Mouse (Mus musculus) granulocyte monocyte progenitor cell, adult 5-6 weeks (primary cell): ENCODE results near the gene Apom. TPM values are rescaled to one million over a fixed set of nuclear protein-coding genes. Genes with fewer than 3 reads are reported as not detected.
"Not testable (repeated sequence)": the region's sequence is repeated elsewhere in the genome, so short reads cannot be mapped to it uniquely, and the experiment has no call there.

Experiments
- ATAC-seq: replicated peaks from 2 replicates; pipeline ENCODE4 v1.8.0; 2016; ENCODE audit warnings: mild to moderate bottlenecking, moderate TSS enrichment, inconsistent platforms; ENCODE audit not compliant: poor library complexity, severe bottlenecking
- total RNA-seq, 2 experiments: library from RNA; stranded (forward) in 1 of 2; stranded (reverse) in 1 of 2; fragments of 200-712, 200-1000 nt in 1 of 2; fragments of >200 nt in 1 of 2; fragmentation: Nextera tagmentation in 1 of 2; gene quantifications; 2 replicates each; pipeline ENCODE4 v1.2.3; 2014 to 2017

Gene Apom
- total RNA-seq, 2 experiments from 2014 or later, result not detected

DNA sequence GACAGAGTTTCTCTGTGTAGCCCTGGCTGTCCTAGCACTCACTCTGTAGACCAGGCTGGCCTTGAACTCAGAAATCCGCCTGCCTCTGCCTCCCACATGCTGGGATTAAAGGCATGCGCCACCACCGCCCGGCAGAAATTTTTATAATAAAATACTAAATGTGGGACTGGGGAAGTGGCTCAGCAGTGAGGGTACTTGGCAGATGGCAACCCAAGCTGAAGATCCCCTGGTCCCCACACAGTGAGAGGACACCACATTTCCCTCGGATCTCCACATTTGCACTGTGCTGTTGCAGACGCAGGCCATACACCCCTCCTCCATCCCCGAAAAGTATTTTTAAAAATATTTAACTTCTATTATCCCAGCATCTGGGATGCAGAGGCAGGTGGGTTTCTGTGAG, 1.7 kb upstream of the Apom start:
- no peak for ATAC-seq

- no peak for ATAC-seq
Observed at GRCm38 (mm10) chr17:35132174-35132560, 317 bp upstream of the Apom start.

- ATAC-seq, result no peak
Observed at GRCm38 (mm10) chr17:35131038-35131437, 812 bp downstream of the Apom start.

GRCm38 (mm10) chr17:35128996-35129395, 2.9 kb downstream of the Apom start:
- ATAC-seq, result no peak

- peak; percentile 38 for ATAC-seq
Observed at GRCm38 (mm10) chr17:35127017-35127416, 4.8 kb downstream of the Apom start.

GRCm38 (mm10) chr17:35126206-35126611, 5.6 kb downstream of the Apom start, which contains the start of gene D17H6S53E:
D17H6S53E (plus strand) TSS chr17:35126373.
- peak; percentile 37 for ATAC-seq

DNA sequence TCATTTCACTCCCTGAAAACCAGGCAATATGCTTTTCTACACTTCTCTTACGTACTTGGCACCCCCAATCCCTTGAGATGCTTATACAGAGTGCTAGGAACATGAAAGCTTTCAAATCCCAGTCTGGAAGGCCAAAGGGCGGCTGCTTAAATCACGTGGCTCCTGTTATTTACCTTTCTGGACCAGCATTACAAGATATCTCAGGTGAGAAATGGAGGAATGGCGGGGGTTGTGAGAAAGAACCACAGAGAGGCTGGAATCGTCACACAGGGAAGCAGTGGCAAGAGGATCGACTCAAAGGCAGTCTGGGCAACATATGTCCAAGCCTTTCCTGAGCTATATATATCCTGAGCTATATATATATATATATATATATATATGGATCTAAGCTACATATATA, 6.3 kb downstream of the Apom start:
- no peak for ATAC-seq

DNA sequence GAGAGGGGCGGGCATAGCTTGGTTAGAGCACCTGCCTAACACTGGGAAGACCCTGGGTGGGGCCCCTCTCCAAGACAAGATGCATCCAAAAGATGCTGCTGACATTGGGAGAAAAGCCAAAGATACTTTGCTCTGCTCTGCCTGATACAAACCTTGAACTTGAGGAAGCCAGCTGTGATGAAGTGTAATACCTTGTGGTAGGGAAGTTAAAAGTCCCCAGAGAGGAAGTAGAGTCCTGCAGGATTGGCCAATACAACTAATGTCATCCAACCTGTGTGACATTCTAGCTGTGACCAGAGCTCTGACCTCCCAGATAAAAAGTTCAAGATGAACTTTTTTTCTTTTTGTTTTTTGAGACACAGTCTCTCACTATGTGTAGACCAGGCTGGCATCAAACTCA, 6.8 kb downstream of the Apom start:
- ATAC-seq, result peak; percentile 32; the same call in 1 of the 2 replicates

GRCm38 (mm10) chr17:35124261-35124896, 7.5 kb downstream of the Apom start:
- ATAC-seq, result not testable (repeated sequence)

DNA sequence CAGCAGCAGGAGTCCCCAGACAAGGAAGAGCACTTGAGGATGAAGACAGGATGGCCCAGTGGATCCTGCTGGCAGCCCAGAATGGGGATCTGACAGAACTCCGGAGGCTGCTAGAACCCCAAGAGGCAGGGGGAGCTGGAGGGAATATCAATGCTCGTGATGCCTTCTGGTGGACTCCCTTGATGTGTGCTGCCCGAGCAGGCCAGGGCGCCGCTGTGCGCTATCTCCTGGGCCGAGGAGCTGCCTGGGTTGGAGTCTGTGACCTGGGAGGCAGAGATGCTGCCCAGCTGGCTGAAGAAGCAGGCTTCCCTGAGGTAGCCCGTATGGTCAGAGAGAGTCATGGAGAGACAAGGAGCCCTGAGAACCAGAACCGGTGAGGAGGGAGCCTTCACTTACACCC, 8.6 kb downstream of the Apom start:
- not testable (repeated sequence) for ATAC-seq

- ATAC-seq, result peak; percentile 5; the same call in 1 of the 2 replicates
Observed at GRCm38 (mm10) chr17:35121871-35122303, 10.0 kb downstream of the Apom start, which contains the start of gene Csnk2b. Csnk2b (minus strand) TSS chr17:35122053.

DNA sequence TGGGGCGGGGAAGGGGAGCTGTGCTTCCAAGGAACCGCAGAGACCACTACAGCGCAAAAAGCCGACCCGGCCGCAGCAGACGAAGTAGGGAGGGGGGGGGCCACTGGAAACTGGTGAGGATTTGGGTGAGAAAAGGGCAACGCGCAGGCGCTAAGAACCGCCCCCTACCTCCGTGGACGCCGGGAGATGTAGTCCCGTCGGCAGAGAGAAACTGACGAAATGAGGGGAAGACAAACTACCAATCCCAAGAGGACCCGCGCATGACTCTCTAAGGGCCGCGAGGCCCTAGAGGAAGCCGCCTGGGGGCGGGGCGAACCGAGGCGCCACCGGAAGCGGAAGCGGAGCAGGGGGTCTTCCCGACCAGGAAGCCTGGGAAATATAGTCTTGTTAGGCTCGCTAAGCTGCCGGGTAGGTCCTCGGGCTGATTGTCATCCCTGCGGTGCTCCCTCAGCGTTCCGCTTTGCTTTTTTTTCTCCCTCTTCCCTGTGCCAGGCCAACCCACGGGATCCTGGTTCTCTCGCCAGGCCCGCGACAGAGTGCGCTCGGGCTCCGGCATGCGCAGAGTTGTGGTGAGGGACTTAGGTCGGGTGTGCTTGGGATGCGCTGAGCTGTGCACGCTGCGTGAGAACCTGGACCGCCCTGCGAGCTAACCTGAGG, 10.6 kb downstream of the Apom start, which contains the start of gene Gpank1:
Gene Gpank1 (plus strand): TSS at position 313 of the 657 bp plus-strand sequence.
- ATAC-seq, result peak; percentile 85

DNA sequence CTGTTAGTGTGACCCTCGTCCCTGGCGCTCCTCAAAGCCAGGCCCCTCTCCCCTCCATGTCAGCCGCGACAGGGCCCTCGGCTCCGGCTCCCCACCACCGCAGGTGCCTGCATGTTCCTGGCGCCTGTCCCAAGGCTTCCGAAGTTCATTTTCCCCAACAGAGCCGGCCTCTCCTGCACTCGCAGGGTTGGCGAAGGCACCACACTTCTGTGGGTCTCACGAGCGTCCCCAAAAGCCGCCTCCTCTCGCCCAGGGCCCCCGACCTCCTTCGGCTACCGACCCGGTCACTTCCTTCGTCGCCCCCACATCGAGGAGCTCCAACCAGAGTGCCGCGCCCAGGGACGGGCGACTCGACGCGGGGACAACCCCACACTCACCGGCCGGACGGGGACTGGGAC, 11.1 kb downstream of the Apom start:
- no peak for ATAC-seq

DNA sequence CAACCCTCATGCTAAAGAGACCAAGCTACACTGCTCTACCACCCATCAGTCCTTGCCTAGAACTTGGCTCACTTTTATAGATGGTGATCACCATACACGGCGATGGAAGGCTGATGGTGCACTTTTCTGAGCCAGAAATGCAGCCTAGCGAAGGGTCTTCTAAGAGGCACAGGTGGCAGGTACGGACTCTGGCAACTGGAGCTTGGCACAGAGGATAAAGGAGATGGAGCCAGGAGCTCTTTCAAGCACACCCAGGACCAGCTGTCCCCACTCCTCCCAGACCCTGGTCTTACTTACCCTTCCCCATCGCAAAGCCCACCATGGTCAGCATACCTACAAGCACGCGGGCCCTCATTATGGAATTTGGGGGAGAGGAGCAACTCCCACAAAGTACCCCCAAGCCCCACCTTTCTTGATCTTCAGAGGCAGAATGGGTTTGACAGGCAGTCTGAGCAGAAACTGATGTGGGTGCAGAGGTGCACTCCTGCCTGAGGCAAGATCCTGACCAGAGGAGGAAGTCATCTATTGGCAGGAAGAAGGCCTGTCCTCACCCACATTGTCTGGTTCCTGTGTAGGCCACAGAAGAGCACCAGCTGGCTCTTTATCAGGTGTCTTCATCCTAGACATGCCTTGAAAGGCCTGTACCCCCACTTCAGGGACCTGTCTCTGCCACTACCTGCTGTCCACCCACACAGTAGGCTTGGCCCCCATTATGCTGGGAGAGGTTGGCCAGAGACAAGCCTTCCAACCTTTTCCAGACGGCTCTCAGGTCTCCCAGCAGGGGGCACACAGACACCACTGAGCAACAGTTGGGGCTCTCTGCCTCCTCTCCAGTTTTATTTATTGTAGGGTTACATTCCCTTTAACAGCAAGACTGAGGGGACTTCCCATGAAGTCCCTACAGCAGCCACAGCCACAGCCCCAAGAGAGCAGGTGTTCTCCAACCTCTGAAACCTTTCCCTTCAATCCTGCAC, 16.5 kb downstream of the Apom start, which contains the start of gene Ly6g5b:
Gene Ly6g5b (minus strand): TSS at position 383 of the 974 bp plus-strand sequence.
- peak; percentile 63 for ATAC-seq

DNA sequence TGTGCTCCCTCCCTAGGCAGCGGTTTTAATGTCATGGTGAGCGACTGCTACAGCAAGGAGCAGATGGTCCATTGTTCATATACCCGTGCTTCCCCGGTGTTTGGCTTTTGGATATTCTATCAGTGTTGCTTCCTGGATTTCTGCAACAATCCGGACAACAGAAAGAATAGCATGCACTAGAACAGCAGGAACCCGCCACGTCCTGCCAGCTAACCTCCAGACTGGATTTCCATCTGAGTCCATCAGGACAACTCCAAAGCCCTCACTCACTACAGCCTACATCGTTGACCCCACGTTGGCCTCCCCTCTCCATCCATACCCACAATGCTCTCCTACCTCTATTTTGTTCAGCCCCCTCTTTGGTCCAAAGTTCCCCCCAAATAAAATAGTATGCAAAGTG, 20.1 kb downstream of the Apom start:
- no peak for ATAC-seq

DNA sequence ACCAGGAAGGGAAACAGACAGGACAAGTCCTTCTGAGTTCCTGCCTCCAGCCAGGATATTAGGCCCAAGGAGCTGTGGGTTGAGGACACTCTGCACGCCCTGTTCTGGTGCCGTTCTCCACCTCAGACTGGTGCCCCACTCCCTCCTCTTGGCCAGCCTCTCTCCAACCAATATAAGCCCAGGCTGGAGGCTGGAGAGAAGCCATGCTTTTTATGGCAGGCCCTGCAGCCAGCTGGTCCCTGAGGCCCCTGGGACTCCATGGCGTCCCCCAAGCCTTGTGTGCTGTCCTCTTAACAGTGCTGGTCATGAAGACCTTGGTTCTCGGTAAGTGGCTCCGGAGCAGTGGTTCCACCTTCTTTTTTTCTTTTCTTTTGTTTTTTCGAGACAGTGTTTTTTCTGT, 23.8 kb downstream of the Apom start, which contains the start of gene Ly6g5c:
Gene Ly6g5c (plus strand): TSS at position 183 of the 400 bp plus-strand sequence.
- no peak for ATAC-seq

- ATAC-seq, result no peak
Observed at GRCm38 (mm10) chr17:35106522-35106921, 25.3 kb downstream of the Apom start.

DNA sequence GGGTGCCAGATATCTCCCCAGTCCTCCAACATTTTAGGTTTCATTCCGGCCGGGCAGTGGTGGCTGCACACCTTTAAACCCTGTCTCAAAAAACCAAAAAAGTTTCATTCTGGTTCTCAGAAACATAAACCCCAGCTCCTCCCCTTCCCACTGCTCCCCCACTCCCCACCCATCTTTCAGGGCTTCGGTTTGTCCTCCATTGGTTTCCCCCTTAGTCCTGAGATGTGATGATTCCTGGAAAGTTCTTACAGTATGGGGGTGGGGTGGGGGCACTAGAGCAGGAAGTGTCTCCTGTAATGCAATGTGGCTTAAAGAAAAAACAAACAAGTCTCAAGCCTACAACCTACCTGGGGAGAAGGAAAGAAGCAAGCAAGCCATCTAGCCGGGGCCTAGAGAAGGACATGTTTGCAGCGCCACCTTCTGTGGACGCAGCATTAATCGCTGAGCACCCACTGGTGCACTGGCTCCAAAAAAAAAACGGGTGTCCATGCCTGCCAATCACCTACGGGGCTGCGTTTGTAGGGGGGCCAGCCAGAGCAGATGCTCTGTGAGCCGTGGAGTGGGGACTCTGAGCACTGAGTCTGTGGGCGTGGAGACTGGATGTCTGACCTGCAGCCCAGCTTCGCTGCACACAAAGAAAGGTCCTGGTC, 26.0 kb downstream of the Apom start:
- no peak for ATAC-seq

DNA sequence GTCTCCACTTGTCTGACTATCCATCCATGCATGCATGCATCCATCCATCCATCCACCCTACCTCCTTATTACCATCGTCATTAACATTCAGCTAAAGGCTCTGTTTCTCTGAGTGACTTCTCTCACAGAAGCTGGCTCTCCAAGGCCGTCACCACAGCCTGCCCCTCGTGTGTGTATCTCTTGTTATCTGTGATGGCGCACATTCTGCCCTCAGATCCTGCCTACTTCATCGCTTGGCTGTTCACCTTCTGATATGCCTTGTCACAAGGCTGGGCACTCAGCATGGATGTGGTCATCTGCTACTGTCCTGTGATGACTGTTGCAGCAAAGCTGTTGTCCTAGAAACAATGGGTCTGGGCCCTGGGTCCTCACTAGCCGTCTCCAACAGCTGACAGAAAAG, 27.1 kb downstream of the Apom start:
- no peak for ATAC-seq

- ATAC-seq, result no peak
Observed at GRCm38 (mm10) chr17:35104079-35104478, 27.8 kb downstream of the Apom start.
